Mouse (Mus musculus): ENCODE measurements around the gene Cga.
"Not testable (repeated sequence)": the region's sequence is repeated elsewhere in the genome, so short reads cannot be mapped to it uniquely, and the experiment has no call there.

DNA sequence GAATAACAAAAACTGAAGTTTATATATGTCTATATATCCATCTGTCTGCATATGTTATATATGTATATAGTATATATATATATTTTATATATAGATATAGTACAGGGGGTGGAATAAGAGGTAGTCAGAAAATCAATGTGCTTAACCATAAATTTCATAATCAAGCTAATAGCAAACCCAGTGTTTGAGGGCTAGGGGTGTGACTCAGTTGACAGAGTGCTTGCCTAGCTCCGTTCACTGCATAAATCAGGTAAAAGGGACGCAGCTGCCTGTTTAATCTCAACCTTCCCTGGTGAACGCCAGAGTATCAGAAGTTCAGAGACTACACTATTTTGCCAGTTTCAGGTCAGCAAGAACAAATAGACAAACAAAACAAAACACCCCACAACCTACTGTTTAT is 8.0 kb downstream of the Cga start:
- TF ChIP-seq CTCF, EP300 (IDR thresholded peaks at IDR 0.05; ENCODE audit: low read depth): not testable (repeated sequence)

All from liver, embryonic 14.5 days (tissue).